15 mouse cellular contexts compared by ENCODE assay signal in genomic region chr6:91669270-91669669, GRCm38 (mm10).
"Had no signal": no experiment of that assay in that cellular context is flagged by ENCODE, and none has a peak within 500 bp of the region (broad histone marks: within the 10 kb centered on the region; RNA-seq: fewer than 3 reads in every experiment).

No protein-coding gene starts in this region.

- ATAC-seq: midbrain, embryonic 16.5 days had no signal

- DNase-seq: kidney, adult 18-20 months; kidney, postnatal 10 days; kidney, postnatal 36 days; layer of hippocampus, postnatal 36 days; liver, embryonic 13.5 days; lung, adult 2 months; lung, postnatal 14 days; lung, postnatal 4 days; right cerebral cortex, adult 18-20 months; right cerebral cortex, postnatal 14 days; spleen, adult 18-20 months; thymus, postnatal 25 days had no signal

- H3K27ac ChIP-seq: left cerebral cortex, adult 2 months; liver, embryonic 13.5 days; midbrain, embryonic 12.5 days had no signal

- H3K4me3 ChIP-seq: left cerebral cortex, adult 2 months; liver, embryonic 13.5 days; midbrain, embryonic 12.5 days had no signal

- H3K27me3 ChIP-seq: liver, embryonic 13.5 days; midbrain, embryonic 12.5 days had no signal

- H3K9ac ChIP-seq: liver, embryonic 13.5 days; midbrain, embryonic 12.5 days had no signal

- H3K9me3 ChIP-seq: liver, embryonic 13.5 days; midbrain, embryonic 12.5 days had no signal

- H3K36me3 ChIP-seq: liver, embryonic 13.5 days; midbrain, embryonic 12.5 days had no signal

- H3K4me1 ChIP-seq: liver, embryonic 13.5 days had no signal

- H3K4me2 ChIP-seq: liver, embryonic 13.5 days; midbrain, embryonic 12.5 days had no signal
